Mouse (Mus musculus): Measurements from ENCODE around the gene Malrd1.
"Not testable (repeated sequence)": the region's sequence is repeated elsewhere in the genome, so short reads cannot be mapped to it uniquely, and the experiment has no call there.

Gene Malrd1

GRCm38 (mm10) chr2:15526241-15526924, at the start of gene Malrd1:
Malrd1 (plus strand) TSS chr2:15526479.
- no peak for DNase-seq

GRCm38 (mm10) chr2:15538643-15539042, 12.4 kb downstream of the Malrd1 start:
- no peak for DNase-seq

- no peak for DNase-seq
Observed at GRCm38 (mm10) chr2:15613327-15613948, 87.2 kb downstream of the Malrd1 start.

- no peak for DNase-seq
Observed at GRCm38 (mm10) chr2:15614026-15614425, 87.7 kb downstream of the Malrd1 start.

GRCm38 (mm10) chr2:15635761-15636160, 109.5 kb downstream of the Malrd1 start:
- no peak for DNase-seq

GRCm38 (mm10) chr2:15643864-15644263, 117.6 kb downstream of the Malrd1 start:
- DNase-seq: no peak

GRCm38 (mm10) chr2:15656388-15656787, 130.1 kb downstream of the Malrd1 start:
- no peak for DNase-seq

GRCm38 (mm10) chr2:15702977-15703376, 176.7 kb downstream of the Malrd1 start:
- DNase-seq: no peak

GRCm38 (mm10) chr2:15740945-15741344, 214.7 kb downstream of the Malrd1 start:
- DNase-seq: peak; percentile 5

- no peak for DNase-seq
Observed at GRCm38 (mm10) chr2:15744979-15745688, 218.9 kb downstream of the Malrd1 start.

GRCm38 (mm10) chr2:15784818-15785217, 258.5 kb downstream of the Malrd1 start:
- DNase-seq: no peak

GRCm38 (mm10) chr2:15815724-15816123, 289.4 kb downstream of the Malrd1 start:
- no peak for DNase-seq

- no peak for DNase-seq
Observed at GRCm38 (mm10) chr2:15869380-15869779, 343.1 kb downstream of the Malrd1 start.

GRCm38 (mm10) chr2:15893418-15894120, 367.3 kb downstream of the Malrd1 start:
- no peak for DNase-seq

GRCm38 (mm10) chr2:15925432-15925831, 399.2 kb downstream of the Malrd1 start:
- no peak for DNase-seq

GRCm38 (mm10) chr2:15926041-15926440, 399.8 kb downstream of the Malrd1 start:
- no peak for DNase-seq

- no peak for DNase-seq
Observed at GRCm38 (mm10) chr2:15931479-15931878, 405.2 kb downstream of the Malrd1 start.

GRCm38 (mm10) chr2:15931924-15932323, 405.6 kb downstream of the Malrd1 start:
- no peak for DNase-seq

GRCm38 (mm10) chr2:15932340-15932739, 406.1 kb downstream of the Malrd1 start:
- DNase-seq: no peak

- no peak for DNase-seq
Observed at GRCm38 (mm10) chr2:16002925-16003324, 476.6 kb downstream of the Malrd1 start.

- DNase-seq: not testable (repeated sequence)
Observed at GRCm38 (mm10) chr2:16017046-16017445, 490.8 kb downstream of the Malrd1 start.

- DNase-seq: not testable (repeated sequence)
Observed at GRCm38 (mm10) chr2:16017719-16018118, 491.4 kb downstream of the Malrd1 start.

- no peak for DNase-seq
Observed at GRCm38 (mm10) chr2:16029752-16030151, 503.5 kb downstream of the Malrd1 start.

All from right cerebral cortex, postnatal 25 days (tissue).